Mouse (Mus musculus) kidney, adult 8-10 months (tissue): Measurements from ENCODE around the gene Ptprm.
"Not testable (repeated sequence)": the region's sequence is repeated elsewhere in the genome, so short reads cannot be mapped to it uniquely, and the experiment has no call there.

Experiments used
- DNase-seq, 2 experiments: peaks; one replicate each; pipeline ENCODE4 v3.0.0; 2022

Ptprm gene

GRCm38 (mm10) chr17:66847011-66847410 lies 507.2 kb downstream of the Ptprm start:
- not testable (repeated sequence) for DNase-seq

- no peak for DNase-seq
Measured at GRCm38 (mm10) chr17:66822347-66822746, 531.9 kb downstream of the Ptprm start.

DNA sequence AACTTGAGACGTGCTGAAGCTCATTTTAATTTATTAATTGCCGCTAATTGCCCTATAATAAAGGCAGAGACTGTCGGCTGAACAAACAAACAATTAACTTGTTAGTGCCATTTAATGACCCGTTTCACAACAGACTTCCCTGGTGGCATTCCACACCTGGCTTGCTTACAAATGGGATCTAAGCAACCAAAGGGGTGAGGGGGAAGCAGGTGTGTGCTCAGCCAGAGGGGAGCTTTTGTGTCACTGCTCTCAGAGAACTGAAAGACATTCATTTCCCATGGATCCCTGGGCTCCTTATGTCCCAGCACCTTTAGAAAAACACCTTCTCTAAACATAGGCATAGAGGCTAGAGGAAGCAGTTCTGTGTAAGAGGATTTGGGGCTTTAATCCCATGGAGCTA lies 536.9 kb downstream of the Ptprm start:
- no peak for DNase-seq

- no peak for DNase-seq
Measured at GRCm38 (mm10) chr17:66815921-66816320, 538.3 kb downstream of the Ptprm start.

DNA sequence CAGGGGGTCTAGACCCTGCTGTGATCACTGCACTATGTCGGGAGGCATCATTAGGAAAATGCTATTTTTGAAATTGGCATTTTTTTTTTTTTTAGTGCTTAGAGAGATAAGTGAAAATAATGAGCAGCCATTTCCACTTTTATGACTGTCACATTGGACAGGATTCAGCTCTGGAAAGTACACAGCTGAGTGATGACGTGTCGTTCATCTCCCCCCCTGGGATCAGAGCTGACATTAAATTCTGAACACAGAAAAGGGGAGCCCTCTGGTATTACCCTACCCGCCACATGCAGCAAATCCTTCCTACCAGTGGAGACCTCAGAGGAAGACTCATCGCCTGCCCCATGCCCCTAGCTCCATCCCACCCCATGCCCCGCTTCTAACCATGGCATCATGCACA lies 540.5 kb downstream of the Ptprm start:
- no peak for DNase-seq

- DNase-seq, result no peak
Measured at GRCm38 (mm10) chr17:66813346-66813745, 540.9 kb downstream of the Ptprm start.

- DNase-seq, result no peak
Measured at GRCm38 (mm10) chr17:66809786-66810185, 544.5 kb downstream of the Ptprm start.

- DNase-seq, result no peak
Measured at GRCm38 (mm10) chr17:66808186-66808585, 546.1 kb downstream of the Ptprm start.

- no peak for DNase-seq
Measured at GRCm38 (mm10) chr17:66801831-66802687, 552.2 kb downstream of the Ptprm start.

DNA sequence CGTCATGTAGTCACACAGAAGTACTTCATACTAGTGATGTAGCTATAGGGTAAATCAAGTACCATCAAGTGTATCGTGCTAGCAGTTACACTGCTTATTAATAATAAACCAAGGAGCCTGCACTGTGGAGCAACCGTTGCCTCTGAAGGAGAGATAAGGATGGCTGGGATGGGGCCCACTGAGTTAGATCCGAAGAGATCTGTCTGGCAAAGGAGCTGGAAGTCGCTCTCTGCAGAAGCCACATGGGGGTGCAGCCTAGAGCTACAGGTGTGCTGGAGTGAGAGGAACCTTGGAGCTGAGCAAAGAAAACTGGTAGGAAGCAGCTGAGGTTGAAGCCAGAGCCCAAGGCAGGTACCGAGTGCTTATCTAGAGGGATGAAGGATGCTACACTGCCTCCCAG lies 554.0 kb downstream of the Ptprm start:
- DNase-seq, result no peak

- DNase-seq, result no peak
Measured at GRCm38 (mm10) chr17:66786166-66786565, 568.1 kb downstream of the Ptprm start.

DNA sequence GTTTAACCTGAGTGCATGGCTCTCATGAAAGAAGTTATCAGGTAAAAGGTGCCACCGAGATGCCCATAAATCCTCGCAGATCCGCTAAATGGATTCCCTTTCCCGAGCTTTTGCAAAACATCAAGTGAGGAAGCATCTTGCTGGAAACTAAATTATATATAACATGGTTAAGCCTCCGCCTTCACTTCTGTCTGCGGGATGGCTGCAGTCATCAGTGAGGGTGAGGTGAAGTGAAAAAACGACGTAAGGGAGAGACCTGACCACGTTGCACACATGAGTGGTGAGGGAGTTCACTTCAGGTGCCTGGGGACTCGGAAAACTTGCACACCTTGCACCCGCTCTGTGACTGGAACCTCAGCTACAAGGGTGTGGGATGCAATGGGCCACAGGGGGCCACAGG lies 568.7 kb downstream of the Ptprm start:
- no peak for DNase-seq

GRCm38 (mm10) chr17:66783601-66784000 lies 570.7 kb downstream of the Ptprm start:
- DNase-seq, result no peak

- no peak for DNase-seq
Measured at GRCm38 (mm10) chr17:66783075-66783492, 571.2 kb downstream of the Ptprm start.

GRCm38 (mm10) chr17:66781910-66782309 lies 572.3 kb downstream of the Ptprm start:
- DNase-seq, result no peak

- no peak for DNase-seq
Measured at GRCm38 (mm10) chr17:66779026-66779425, 575.2 kb downstream of the Ptprm start.

- DNase-seq, result no peak
Measured at GRCm38 (mm10) chr17:66769365-66770363, 584.6 kb downstream of the Ptprm start.

DNA sequence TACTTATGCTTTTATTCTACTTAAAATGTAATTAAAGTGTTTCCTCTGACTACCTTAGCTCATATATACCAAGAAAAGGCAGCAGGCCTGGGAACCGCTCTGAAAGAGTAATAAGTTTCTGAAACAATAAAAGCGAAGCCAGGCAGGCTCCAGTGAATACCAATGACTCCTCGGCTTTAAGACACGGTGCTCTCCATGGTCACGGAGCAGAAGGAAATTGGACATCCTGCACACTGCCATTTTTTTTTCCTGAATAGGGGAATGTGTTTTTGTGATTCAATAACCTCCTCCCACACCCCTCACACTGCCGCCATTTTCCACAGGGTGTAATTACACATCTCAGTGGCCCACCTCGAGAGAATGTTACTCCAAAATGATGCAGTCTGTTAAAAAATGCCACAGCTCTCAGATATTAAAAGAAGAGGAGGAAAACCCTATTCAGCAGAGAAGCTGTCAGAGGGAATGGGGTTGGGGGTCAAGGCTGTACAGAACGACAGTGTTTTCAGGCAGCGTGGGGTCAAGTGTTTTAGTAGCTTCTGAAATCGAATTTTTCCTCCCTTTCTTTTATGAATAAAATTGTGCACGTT lies 585.5 kb downstream of the Ptprm start:
- DNase-seq, result no peak

GRCm38 (mm10) chr17:66766166-66766565 lies 588.1 kb downstream of the Ptprm start:
- no peak for DNase-seq

- DNase-seq, result no peak
Measured at GRCm38 (mm10) chr17:66764435-66764834, 589.8 kb downstream of the Ptprm start.

- DNase-seq, result no peak
Measured at GRCm38 (mm10) chr17:66762716-66763115, 591.5 kb downstream of the Ptprm start.

DNA sequence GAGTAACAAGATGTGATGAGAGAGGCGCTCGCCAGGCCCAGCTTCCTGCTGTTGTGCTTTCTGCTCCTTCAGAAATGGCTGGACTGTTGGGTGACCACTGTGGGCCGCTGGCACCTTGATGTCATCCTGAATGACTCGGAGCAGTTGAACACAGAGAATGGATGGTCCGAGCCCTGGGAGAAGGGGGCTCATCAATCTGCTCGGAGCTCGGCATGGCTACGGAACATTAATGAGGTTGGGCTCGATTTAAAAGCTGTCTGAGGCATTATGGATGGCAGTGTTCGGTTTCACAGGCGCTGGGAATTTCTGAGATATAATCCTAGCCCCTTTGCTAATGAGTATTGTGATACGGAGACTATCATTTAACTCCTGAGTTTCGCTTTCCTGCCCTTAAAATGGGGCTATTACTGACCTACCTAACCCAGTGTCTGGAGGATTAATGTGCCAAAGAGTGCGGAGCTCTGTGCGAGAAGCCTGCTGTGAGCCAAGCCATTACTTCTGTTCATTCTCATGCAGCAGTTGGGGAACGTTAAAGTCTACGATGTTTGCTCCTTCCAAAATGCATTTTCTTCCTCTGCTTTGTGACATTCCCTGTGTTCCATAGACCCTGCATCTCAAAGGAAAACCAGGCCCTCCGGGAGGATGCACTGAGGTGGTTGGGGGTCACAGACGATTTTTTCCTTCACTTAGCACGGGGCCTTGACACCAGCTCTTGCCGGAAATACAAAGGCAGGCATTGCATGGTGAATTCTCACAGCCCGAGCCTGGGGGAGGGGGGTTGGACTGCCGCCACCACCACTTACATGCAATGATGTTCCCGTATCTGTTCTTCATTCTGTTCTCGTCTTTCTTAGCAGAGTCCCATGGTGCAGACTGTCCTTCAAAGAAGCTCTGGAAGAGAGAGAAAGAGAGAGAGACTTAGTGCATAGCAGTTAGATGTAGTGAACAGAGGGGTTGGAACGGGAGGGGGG lies 592.6 kb downstream of the Ptprm start:
- DNase-seq, result no peak
